Mouse (Mus musculus): ENCODE measurements around the gene Ptbp1. TPM values are rescaled to one million over a fixed set of nuclear protein-coding genes. Genes with fewer than 3 reads are reported as not detected.
A peak's percentile ranks its signal among the peaks of the same experiment; 100 is the strongest.

Ptbp1 gene
- polyA plus RNA-seq, 1 experiment from 2014 or later, result 307 TPM

- under 1% methylated on average over 82 of the region's 83 CpGs for WGBS
- peaks cover 68% of the 10 kb centered on the region for H3K4me1 ChIP-seq (replicated peaks)
- H3K9me3 ChIP-seq, result no peaks in the 10 kb centered on the region
- no peaks in the 10 kb centered on the region for H3K27me3 ChIP-seq (replicated peaks)
- peak overlapping the region; percentile 97 for H3K4me3 ChIP-seq (replicated peaks)
- H3K27ac ChIP-seq, result peak overlapping the region; percentile 100
- ATAC-seq, result peak; percentile 15
- H3K4me2 ChIP-seq (replicated peaks), result peak overlapping the region; percentile 79
- peaks cover 14% of the 10 kb centered on the region for H3K36me3 ChIP-seq
- peak overlapping the region; percentile 100 for H3K9ac ChIP-seq
Measured at GRCm38 (mm10) chr10:79854801-79855541, 744 bp downstream of the Ptbp1 start.

GRCm38 (mm10) chr10:79855558-79856184 is 1.4 kb downstream of the Ptbp1 start:
- peak; percentile 25 for ATAC-seq

GRCm38 (mm10) chr10:79856280-79856679 is 2.1 kb downstream of the Ptbp1 start:
- no peak for ATAC-seq
- Histone ChIP-seq H3K4me1 (replicated peaks) (peaks cover 66% of the 10 kb centered on the region), H3K9ac (peak overlapping the region; percentile 100)

More at GRCm38 (mm10) chr10:79855558-79856184, 1.4 kb downstream of the Ptbp1 start:
- Histone ChIP-seq H3K36me3 (peaks cover 21% of the 10 kb centered on the region), H3K27ac (peak overlapping the region; percentile 100), H3K9ac (peak overlapping the region; percentile 100), H3K4me3 (replicated peaks) (peak overlapping the region; percentile 97), H3K4me2 (replicated peaks) (peak overlapping the region; percentile 79), H3K9me3 (no peaks in the 10 kb centered on the region), H3K4me1 (replicated peaks) (peaks cover 67% of the 10 kb centered on the region), H3K27me3 (replicated peaks) (no peaks in the 10 kb centered on the region)
- under 1% methylated on average over 10 of the region's 10 CpGs for WGBS

GRCm38 (mm10) chr10:79856704-79857451 is 2.7 kb downstream of the Ptbp1 start:
- Histone ChIP-seq H3K4me1 (replicated peaks) (peaks cover 62% of the 10 kb centered on the region), H3K9me3 (no peaks in the 10 kb centered on the region), H3K27ac (peak overlapping the region; percentile 100), H3K4me2 (replicated peaks) (peak overlapping the region; percentile 79), H3K27me3 (replicated peaks) (no peaks in the 10 kb centered on the region), H3K36me3 (peaks cover 33% of the 10 kb centered on the region), H3K4me3 (replicated peaks) (peak overlapping the region; percentile 97), H3K9ac (peak overlapping the region; percentile 100)
- 22% methylated on average over 7 of the region's 7 CpGs for WGBS
- ATAC-seq, result no peak

More at GRCm38 (mm10) chr10:79856280-79856679, 2.1 kb downstream of the Ptbp1 start:
- Histone ChIP-seq H3K9me3 (no peaks in the 10 kb centered on the region), H3K27me3 (replicated peaks) (no peaks in the 10 kb centered on the region), H3K4me3 (replicated peaks) (peak overlapping the region; percentile 97), H3K36me3 (peaks cover 27% of the 10 kb centered on the region), H3K27ac (peak overlapping the region; percentile 100), H3K4me2 (replicated peaks) (peak overlapping the region; percentile 79)
- 20% methylated on average over 6 of the region's 6 CpGs for WGBS

GRCm38 (mm10) chr10:79857452-79857811 is 3.2 kb downstream of the Ptbp1 start:
- Histone ChIP-seq H3K36me3 (peaks cover 38% of the 10 kb centered on the region), H3K4me2 (replicated peaks) (peak overlapping the region; percentile 79), H3K4me1 (replicated peaks) (peaks cover 61% of the 10 kb centered on the region)

GRCm38 (mm10) chr10:79857894-79858293 is 3.7 kb downstream of the Ptbp1 start:
- no peak for ATAC-seq
- H3K9ac ChIP-seq, result peak overlapping the region; percentile 100
- peak overlapping the region; percentile 100 for H3K27ac ChIP-seq
- H3K9me3 ChIP-seq, result no peaks in the 10 kb centered on the region
- peaks cover 43% of the 10 kb centered on the region for H3K36me3 ChIP-seq
- WGBS, result 45% methylated on average over 2 of the region's 2 CpGs
- H3K4me2 ChIP-seq (replicated peaks), result peak overlapping the region; percentile 79
- peak overlapping the region; percentile 97 for H3K4me3 ChIP-seq (replicated peaks)
- peaks cover 60% of the 10 kb centered on the region for H3K4me1 ChIP-seq (replicated peaks)
- no peaks in the 10 kb centered on the region for H3K27me3 ChIP-seq (replicated peaks)

More at GRCm38 (mm10) chr10:79857452-79857811, 3.2 kb downstream of the Ptbp1 start:
- 6% methylated on average over 4 of the region's 4 CpGs for WGBS
- Histone ChIP-seq H3K4me3 (replicated peaks) (peak overlapping the region; percentile 97), H3K9ac (peak overlapping the region; percentile 100), H3K27me3 (replicated peaks) (no peaks in the 10 kb centered on the region), H3K9me3 (no peaks in the 10 kb centered on the region), H3K27ac (peak overlapping the region; percentile 100)
- ATAC-seq, result no peak

GRCm38 (mm10) chr10:79858416-79859074 is 4.3 kb downstream of the Ptbp1 start:
- no peaks in the 10 kb centered on the region for H3K9me3 ChIP-seq
- peak overlapping the region; percentile 100 for H3K9ac ChIP-seq
- WGBS, result 43% methylated on average over 17 of the region's 17 CpGs
- H3K4me3 ChIP-seq (replicated peaks), result peak overlapping the region; percentile 97
- ATAC-seq, result no peak
- H3K36me3 ChIP-seq, result peaks cover 45% of the 10 kb centered on the region
- no peaks in the 10 kb centered on the region for H3K27me3 ChIP-seq (replicated peaks)
- peak overlapping the region; percentile 100 for H3K27ac ChIP-seq
- peaks cover 57% of the 10 kb centered on the region for H3K4me1 ChIP-seq (replicated peaks)
- H3K4me2 ChIP-seq (replicated peaks), result peak overlapping the region; percentile 79

- no peak overlapping the region for H3K27ac ChIP-seq
- H3K4me3 ChIP-seq (replicated peaks), result no peak overlapping the region
- H3K36me3 ChIP-seq, result peaks cover 45% of the 10 kb centered on the region
- H3K27me3 ChIP-seq (replicated peaks), result no peaks in the 10 kb centered on the region
- no peaks in the 10 kb centered on the region for H3K9me3 ChIP-seq
- WGBS, result 77% methylated on average over 11 of the region's 11 CpGs
- no peak overlapping the region for H3K9ac ChIP-seq
- ATAC-seq, result no peak
- H3K4me1 ChIP-seq (replicated peaks), result peaks cover 57% of the 10 kb centered on the region
- peak overlapping the region; percentile 79; the same call in 1 of the 2 replicates for H3K4me2 ChIP-seq (replicated peaks)
Measured at GRCm38 (mm10) chr10:79859116-79859515, 4.9 kb downstream of the Ptbp1 start.

GRCm38 (mm10) chr10:79860079-79860911 is 6.1 kb downstream of the Ptbp1 start:
- ATAC-seq, result no peak
- no peak overlapping the region for H3K27ac ChIP-seq
- WGBS, result 89% methylated on average over 26 of the region's 26 CpGs
- no peak overlapping the region for H3K4me3 ChIP-seq (replicated peaks)
- peaks cover 50% of the 10 kb centered on the region for H3K36me3 ChIP-seq
- H3K27me3 ChIP-seq (replicated peaks), result no peaks in the 10 kb centered on the region
- H3K4me2 ChIP-seq (replicated peaks), result no peak overlapping the region
- peaks cover 60% of the 10 kb centered on the region for H3K4me1 ChIP-seq (replicated peaks)
- H3K9ac ChIP-seq, result no peak overlapping the region
- no peaks in the 10 kb centered on the region for H3K9me3 ChIP-seq

GRCm38 (mm10) chr10:79861230-79862048 is 7.2 kb downstream of the Ptbp1 start:
- Histone ChIP-seq H3K27me3 (replicated peaks) (no peaks in the 10 kb centered on the region), H3K9me3 (no peaks in the 10 kb centered on the region), H3K27ac (no peak overlapping the region), H3K4me1 (replicated peaks) (peaks cover 58% of the 10 kb centered on the region), H3K9ac (no peak overlapping the region), H3K4me2 (replicated peaks) (no peak overlapping the region), H3K36me3 (peaks cover 55% of the 10 kb centered on the region), H3K4me3 (replicated peaks) (no peak overlapping the region)
- WGBS, result 68% methylated on average over 25 of the region's 25 CpGs
- ATAC-seq, result no peak
